Mouse (Mus musculus) c-Kit-positive CD71-positive TER-119-negative erythroid progenitor cells, embryonic 14.5 days (primary cell): Measurements from ENCODE around the gene Med19.

Experiments used
- DNase-seq: peaks from one replicate; pipeline ENCODE4 v3.0.0-alpha.2; 2013; ENCODE audit warnings: low read depth

Med19 gene

GRCm38 (mm10) chr2:84677968-84678880 is at the start of gene Med19, which contains the start of gene Gm28635:
Gene Med19, plus strand, starts transcription at chr2:84678402.
Gene Gm28635, minus strand, starts transcription at chr2:84678041.
- peak; percentile 100 for DNase-seq

GRCm38 (mm10) chr2:84632001-84632400 is 46.2 kb upstream of the Med19 start:
- DNase-seq: no peak

GRCm38 (mm10) chr2:84632999-84633398 is 45.2 kb upstream of the Med19 start:
- DNase-seq: peak; percentile 38

- DNase-seq: no peak
Measured at GRCm38 (mm10) chr2:84634006-84634405, 44.2 kb upstream of the Med19 start.

- no peak for DNase-seq
Measured at GRCm38 (mm10) chr2:84634934-84635482, 43.2 kb upstream of the Med19 start.

- no peak for DNase-seq
Measured at GRCm38 (mm10) chr2:84635611-84636010, 42.6 kb upstream of the Med19 start.

GRCm38 (mm10) chr2:84636231-84636741 is 41.9 kb upstream of the Med19 start:
- DNase-seq: no peak

GRCm38 (mm10) chr2:84637452-84638165 is 40.6 kb upstream of the Med19 start:
- DNase-seq: no peak

GRCm38 (mm10) chr2:84638428-84639220 is 39.6 kb upstream of the Med19 start:
- DNase-seq: no peak

GRCm38 (mm10) chr2:84640833-84641232 is 37.4 kb upstream of the Med19 start:
- no peak for DNase-seq

GRCm38 (mm10) chr2:84646138-84646537 is 32.1 kb upstream of the Med19 start:
- DNase-seq: no peak

GRCm38 (mm10) chr2:84647051-84647568 is 31.1 kb upstream of the Med19 start:
- DNase-seq: no peak

GRCm38 (mm10) chr2:84648369-84648768 is 29.8 kb upstream of the Med19 start:
- no peak for DNase-seq

GRCm38 (mm10) chr2:84649674-84650073 is 28.5 kb upstream of the Med19 start:
- no peak for DNase-seq

GRCm38 (mm10) chr2:84650464-84651195 is 27.6 kb upstream of the Med19 start, which contains the start of gene Ctnnd1:
Gene Ctnnd1, minus strand, starts transcription at chr2:84650765.
- DNase-seq: peak; percentile 74

- no peak for DNase-seq
Measured at GRCm38 (mm10) chr2:84653354-84653753, 24.8 kb upstream of the Med19 start.

GRCm38 (mm10) chr2:84655864-84656263 is 22.3 kb upstream of the Med19 start:
- no peak for DNase-seq

- DNase-seq: no peak
Measured at GRCm38 (mm10) chr2:84658806-84659205, 19.4 kb upstream of the Med19 start, which contains the start of gene Btbd18. Gene Btbd18, plus strand, starts transcription at chr2:84659079.

GRCm38 (mm10) chr2:84660253-84660652 is 17.9 kb upstream of the Med19 start:
- no peak for DNase-seq

GRCm38 (mm10) chr2:84662866-84663265 is 15.3 kb upstream of the Med19 start:
- no peak for DNase-seq

- no peak for DNase-seq
Measured at GRCm38 (mm10) chr2:84666081-84666480, 12.1 kb upstream of the Med19 start.
